Mouse (Mus musculus): ENCODE results near the gene Hoxb7. TPM values are rescaled to one million over a fixed set of nuclear protein-coding genes. Genes with fewer than 3 reads are reported as not detected.

The Hoxb7 gene
- not detected for total RNA-seq (2023)

GRCm38 (mm10) chr11:96285771-96286738 lies at the start of gene Hoxb7:
Hoxb7 (plus strand) TSS chr11:96286623.

DNA sequence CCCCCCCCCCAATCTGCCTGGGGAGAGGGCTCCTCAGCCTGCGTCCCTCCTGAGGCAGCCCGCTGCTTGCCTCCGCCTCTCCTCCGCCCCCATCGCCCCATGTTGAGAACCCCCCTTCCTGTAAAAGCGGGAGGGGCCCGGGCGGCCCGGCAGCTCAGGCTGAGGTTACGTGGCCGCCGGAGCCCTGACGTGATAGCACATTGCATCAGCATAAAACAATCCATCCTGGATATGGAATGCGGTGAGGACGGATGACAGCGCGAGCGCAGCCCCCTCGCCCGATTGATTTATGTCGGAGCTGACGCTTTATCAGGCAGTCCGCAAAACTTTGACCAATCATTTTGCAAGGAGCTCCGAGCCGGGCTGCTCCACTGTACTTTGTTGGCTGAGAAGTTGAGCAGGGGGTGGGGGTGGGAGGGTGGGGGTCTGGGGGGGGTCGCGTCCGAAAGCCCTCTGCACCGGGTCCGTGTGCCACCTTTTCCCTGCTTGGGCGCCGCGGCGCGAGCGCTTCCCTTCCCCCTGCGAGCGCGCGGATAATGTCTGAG lies 15.4 kb upstream of the Hoxb7 start, which contains the start of gene Hoxb9:
TSS of gene Hoxb9 (plus strand) at position 462 of the 545 bp plus-strand sequence.

DNA sequence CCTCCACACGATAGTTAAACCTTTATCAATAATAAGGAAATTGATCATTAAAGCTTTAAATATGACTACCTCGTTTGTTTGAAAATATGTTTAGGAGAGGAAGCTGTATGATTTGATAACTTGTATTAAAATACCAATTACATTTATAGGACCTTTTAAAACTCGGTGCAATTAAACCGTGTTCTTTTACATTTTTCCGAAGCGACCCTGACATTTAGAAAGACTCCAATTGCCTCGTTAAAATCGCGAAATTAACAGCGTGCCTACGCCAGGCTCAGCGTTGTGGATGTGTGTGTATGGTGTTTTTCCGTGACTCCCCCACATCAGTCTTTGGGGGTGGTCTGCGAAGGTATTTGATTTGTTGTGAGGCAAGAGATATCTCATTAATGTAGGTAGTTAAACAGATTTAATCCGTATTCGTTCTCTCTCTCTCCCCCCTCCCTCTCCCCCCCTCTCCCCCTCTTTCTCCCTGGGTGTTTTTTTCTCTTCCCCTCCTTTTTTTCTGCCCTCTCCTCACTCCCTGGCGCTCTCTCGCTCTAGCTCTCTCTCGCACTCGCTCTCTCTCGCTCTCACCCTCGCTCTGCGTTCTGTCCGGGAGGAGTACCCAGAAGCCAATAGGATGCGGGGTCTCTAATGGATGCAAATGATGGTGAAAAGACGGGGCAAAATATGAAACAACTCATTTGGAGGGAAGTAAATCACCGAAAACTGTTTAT lies 4.4 kb upstream of the Hoxb7 start, which contains the start of gene Hoxb8:
TSS of gene Hoxb8 (plus strand) at position 51 of the 716 bp plus-strand sequence.

GRCm38 (mm10) chr11:96291681-96292564 lies 5.5 kb downstream of the Hoxb7 start, which contains the start of gene Hoxb6:
Hoxb6 (plus strand) TSS chr11:96292476.

DNA sequence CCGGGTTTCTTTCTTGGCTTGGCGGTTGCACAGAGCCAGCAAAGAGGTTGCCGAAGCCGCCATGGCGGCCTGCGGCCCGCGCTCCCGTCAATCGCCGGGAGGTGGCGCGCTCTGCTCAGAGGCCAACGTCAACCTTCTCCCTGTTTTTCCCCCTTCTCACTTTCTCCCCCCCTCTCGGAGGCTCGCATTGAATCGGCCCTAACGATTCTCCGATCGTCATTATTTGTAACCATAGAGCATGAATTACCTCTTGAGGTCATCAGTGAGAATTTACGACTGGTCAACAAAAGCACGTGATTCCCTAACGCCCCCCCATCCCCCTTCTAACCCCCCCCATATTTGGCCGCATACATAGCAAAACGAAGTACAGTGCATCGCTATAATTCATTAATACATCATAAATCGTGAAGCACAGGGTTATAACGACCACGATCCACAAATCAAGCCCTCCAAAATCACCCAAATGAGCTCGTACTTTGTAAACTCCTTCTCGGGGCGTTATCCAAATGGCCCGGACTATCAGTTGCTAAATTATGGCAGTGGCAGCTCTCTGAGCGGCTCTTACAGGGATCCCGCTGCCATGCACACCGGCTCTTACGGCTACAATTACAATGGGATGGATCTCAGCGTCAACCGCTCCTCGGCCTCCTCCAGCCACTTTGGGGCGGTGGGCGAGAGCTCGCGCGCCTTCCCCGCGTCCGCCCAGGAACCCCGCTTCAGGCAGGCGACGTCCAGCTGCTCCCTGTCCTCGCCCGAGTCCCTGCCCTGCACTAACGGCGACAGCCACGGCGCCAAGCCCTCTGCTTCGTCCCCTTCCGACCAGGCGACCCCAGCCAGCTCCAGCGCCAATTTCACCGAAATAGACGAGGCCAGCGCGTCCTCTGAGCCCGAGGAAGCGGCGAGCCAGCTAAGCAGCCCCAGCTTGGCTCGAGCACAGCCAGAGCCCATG lies 17.0 kb downstream of the Hoxb7 start, which contains the start of gene Hoxb5:
TSS of gene Hoxb5 (plus strand) at position 186 of the 949 bp plus-strand sequence.

GRCm38 (mm10) chr11:96317608-96318367 lies 31.4 kb downstream of the Hoxb7 start, which contains the start of gene Hoxb4:
Hoxb4 (plus strand) TSS chr11:96318267.

GRCm38 (mm10) chr11:96323154-96323553 lies 36.7 kb downstream of the Hoxb7 start, which contains the start of gene Hoxb3:
Hoxb3 (plus strand) TSS chr11:96323326.

Other genes starting within 250 kb of the Hoxb7 start
- gene Ube2z, start 221.2 kb upstream of the Hoxb7 start, total RNA-seq (2023) = 37.9 TPM
- gene Atp5g1, start 211.0 kb upstream of the Hoxb7 start, total RNA-seq (2023) = 107 TPM
- gene Calcoco2, start 174.7 kb upstream of the Hoxb7 start, total RNA-seq (2023) = not detected
- gene Ttll6, start 152.8 kb upstream of the Hoxb7 start, total RNA-seq (2023) = not detected
- gene Hoxb13, start 92.3 kb upstream of the Hoxb7 start, total RNA-seq (2023) = not detected
- not detected for gene Hoxb9, start 15.2 kb upstream of the Hoxb7 start, total RNA-seq (2023)
- not detected for gene Hoxb8, start 4.7 kb upstream of the Hoxb7 start, total RNA-seq (2023)
- gene Hoxb6, start 5.9 kb downstream of the Hoxb7 start, total RNA-seq (2023) = not detected
- gene Hoxb5, start 16.7 kb downstream of the Hoxb7 start, total RNA-seq (2023) = not detected
- 1.2 TPM for gene Hoxb4, start 31.6 kb downstream of the Hoxb7 start, total RNA-seq (2023)
- gene Hoxb3, start 36.7 kb downstream of the Hoxb7 start, total RNA-seq (2023) = not detected
- not detected for gene Hoxb2, start 63.9 kb downstream of the Hoxb7 start, total RNA-seq (2023)
- gene Hoxb1, start 79.1 kb downstream of the Hoxb7 start, total RNA-seq (2023) = not detected
- gene Skap1, start 178.0 kb downstream of the Hoxb7 start, total RNA-seq (2023) = 378 TPM

Measured in CD8-positive naive resting alpha-beta T cell, adult 57 days (primary cell).